Mouse (Mus musculus) ES-E14 (cell line): Measurements from ENCODE around the gene Tmem201. TPM values are rescaled to one million over a fixed set of nuclear protein-coding genes. Genes with fewer than 3 reads are reported as not detected.

Experiments
- DNase-seq: peaks from one replicate; pipeline ENCODE4 v3.0.0-alpha.2; 2013; ENCODE audit warnings: low read depth, low spot score
- H3K27ac ChIP-seq: 2 replicates; pipeline ENCODE4 v1.5.1; 2012; ENCODE audit warnings: low read depth, mild to moderate bottlenecking, low read length, moderate library complexity, mixed read lengths; ENCODE audit not compliant: poor library complexity, insufficient read depth, severe bottlenecking
- H3K36me3 ChIP-seq: 2 replicates; pipeline ENCODE4 v1.6.1; 2012; ENCODE audit warnings: mild to moderate bottlenecking, low read length, moderate library complexity, mixed read lengths; ENCODE audit not compliant: control insufficient read depth, poor library complexity, insufficient read depth, severe bottlenecking
- H3K4me1 ChIP-seq, 2 experiments: fragments of 150-350 bp in 1 of 2; sonication (generic) in 1 of 2; 2 replicates each; pipeline ENCODE4 v1.6.1; 2012; ENCODE audit warnings: low read length in 2 of 2, mild to moderate bottlenecking in 1 of 2, mixed read lengths in 1 of 2; ENCODE audit not compliant: control insufficient read depth in 2 of 2, insufficient read depth in 2 of 2, poor library complexity in 1 of 2
- H3K4me3 ChIP-seq, 2 experiments: fragments of 150-350 bp in 1 of 2; sonication (generic) in 1 of 2; 2 replicates each; pipeline ENCODE4 v1.5.1; 2012; ENCODE audit warnings: low read length in 2 of 2, low read depth in 1 of 2, mild to moderate bottlenecking in 1 of 2, mixed read lengths in 1 of 2; ENCODE audit not compliant: insufficient read depth in 1 of 2, poor library complexity in 1 of 2, severe bottlenecking in 1 of 2
- H3K9ac ChIP-seq: 2 replicates; pipeline ENCODE4 v1.6.1; 2012; ENCODE audit warnings: low read depth, mild to moderate bottlenecking, low read length, mixed read lengths; ENCODE audit not compliant: poor library complexity, insufficient read depth, severe bottlenecking
- H3K9me3 ChIP-seq: fragments of 150-350 bp; sonication (generic); 2 replicates; pipeline ENCODE4 v1.6.1; 2012; ENCODE audit warnings: low read depth, mild to moderate bottlenecking, low read length; ENCODE audit not compliant: control insufficient read depth, insufficient read depth
- CHD2 ChIP-seq: IDR thresholded peaks from 2 replicates; pipeline ENCODE4 v1.6.1; 2014; ENCODE audit warnings: mild to moderate bottlenecking, low read depth, low read length, inconsistent platforms
- HCFC1 ChIP-seq: IDR thresholded peaks from 2 replicates; pipeline ENCODE4 v1.6.1; 2012; ENCODE audit warnings: low read length, inconsistent platforms, borderline replicate concordance; ENCODE audit not compliant: insufficient read depth
- MAFK ChIP-seq: IDR thresholded peaks from 2 replicates; pipeline ENCODE4 v1.6.1; 2014; ENCODE audit warnings: mild to moderate bottlenecking, low read depth, low read length, inconsistent platforms; ENCODE audit not compliant: insufficient read depth
- ZC3H11A ChIP-seq: IDR thresholded peaks from 2 replicates; pipeline ENCODE4 v1.6.1; 2012; ENCODE audit warnings: low read depth, mild to moderate bottlenecking, inconsistent platforms, low read length, borderline replicate concordance
- ZNF384 ChIP-seq: IDR thresholded peaks from 2 replicates; pipeline ENCODE4 v1.6.1; 2012; ENCODE audit warnings: low read depth, low read length, inconsistent platforms
- in situ Hi-C, 2 experiments: fragments of 600-800 bp; cut with MboI; formaldehyde crosslinking; loops; one replicate each; pipeline ENCODE4 v1.15.1; 2025; ENCODE audit warnings: low sequenced_read_pairs in 2 of 2, inconsistent platforms in 1 of 2; ENCODE audit not compliant: unreplicated experiment in 2 of 2
- total RNA-seq: library from RNA; depleted of rRNA; stranded (reverse); fragments of 300-350 nt; gene quantifications from 2 replicates; pipeline ENCODE4 v1.2.3, GENCODE M21; 2012

Gene Tmem201
- total RNA-seq, 1 experiment = 47.3 TPM

DNA sequence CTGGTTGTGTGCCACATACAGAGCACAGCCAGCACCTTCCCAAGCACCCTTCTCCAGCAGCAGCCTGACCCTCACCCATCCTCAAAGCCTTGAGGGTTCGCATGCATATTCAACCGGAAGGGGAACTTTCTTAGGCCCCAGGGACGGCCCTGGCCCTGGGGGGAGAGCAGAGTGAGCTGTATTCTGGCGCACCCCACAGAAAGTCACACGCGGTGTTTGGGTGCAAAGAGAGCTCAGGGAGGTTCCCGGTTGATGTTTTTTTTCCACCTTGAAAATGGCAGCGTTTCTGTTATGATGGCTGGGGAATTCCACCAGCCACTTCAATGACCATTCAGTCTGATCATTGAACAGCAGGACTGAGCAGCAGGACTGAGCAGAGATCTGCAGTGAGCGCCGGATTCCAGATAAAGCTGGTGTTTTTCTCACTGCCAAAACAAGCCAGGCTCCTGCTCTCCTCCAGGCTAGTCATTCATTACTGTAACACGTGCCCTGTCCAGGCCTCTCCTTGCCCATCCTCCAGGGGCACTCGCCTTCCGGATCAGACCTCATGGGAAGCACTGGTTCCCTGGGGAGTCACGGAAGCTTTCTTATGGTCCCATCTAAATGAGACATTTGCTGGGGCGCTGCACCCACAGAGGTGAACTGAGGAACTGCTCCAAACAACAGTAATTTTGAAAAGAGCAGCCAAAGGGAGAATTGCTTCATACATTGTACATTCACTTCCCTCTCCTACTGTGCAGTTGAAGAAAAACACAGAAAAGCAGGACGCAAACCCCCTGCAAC is 41.5 kb downstream of the Tmem201 start:
- DNase-seq = no peak
- H3K36me3 ChIP-seq = no peaks in the 10 kb centered on the region
- no peak overlapping the region for H3K4me3 ChIP-seq
- in situ Hi-C loops = no loop called here
- H3K4me1 ChIP-seq = peaks cover 0 to 14% of the 10 kb centered on the region in 2 experiments; a peak in 1 of 4 replicates
- no peak overlapping the region for H3K27ac ChIP-seq
- TF ChIP-seq ZC3H11A (no peak), MAFK (no peak), ZNF384 (no peak), HCFC1 (no peak), CHD2 (no peak)
- no peaks in the 10 kb centered on the region for H3K9me3 ChIP-seq
- no peak overlapping the region; the same call in 1 of the 2 replicates for H3K9ac ChIP-seq

- no peaks in the 10 kb centered on the region for H3K36me3 ChIP-seq
- TF ChIP-seq HCFC1 = no peak
- no peak for TF ChIP-seq ZC3H11A
- TF ChIP-seq ZNF384 = no peak
- no peak for TF ChIP-seq CHD2
- no peak for TF ChIP-seq MAFK
- in situ Hi-C loops = no loop called here
- DNase-seq = no peak
- H3K4me3 ChIP-seq = no peak overlapping the region
- no peak overlapping the region for H3K27ac ChIP-seq
- H3K9ac ChIP-seq = no peak overlapping the region
- no peaks in the 10 kb centered on the region for H3K9me3 ChIP-seq
- H3K4me1 ChIP-seq = peaks cover 2 to 10% of the 10 kb centered on the region in 2 experiments; a peak in 2 of 4 replicates
These were observed 46.5 kb downstream of the Tmem201 start for GRCm38 (mm10) chr4:149691368-149691767.

- Histone ChIP-seq H3K36me3 (no peaks in the 10 kb centered on the region), H3K4me1 (peaks cover 2 to 7% of the 10 kb centered on the region in 2 experiments; a peak in 2 of 4 replicates), H3K9ac (no peak overlapping the region), H3K27ac (no peak overlapping the region), H3K9me3 (no peaks in the 10 kb centered on the region), H3K4me3 (no peak overlapping the region)
- in situ Hi-C loops = no loop called here
- TF ChIP-seq ZC3H11A (no peak), CHD2 (no peak), ZNF384 (no peak), MAFK (no peak), HCFC1 (no peak)
- DNase-seq = no peak
These were observed 47.0 kb downstream of the Tmem201 start for GRCm38 (mm10) chr4:149690828-149691280.

DNA sequence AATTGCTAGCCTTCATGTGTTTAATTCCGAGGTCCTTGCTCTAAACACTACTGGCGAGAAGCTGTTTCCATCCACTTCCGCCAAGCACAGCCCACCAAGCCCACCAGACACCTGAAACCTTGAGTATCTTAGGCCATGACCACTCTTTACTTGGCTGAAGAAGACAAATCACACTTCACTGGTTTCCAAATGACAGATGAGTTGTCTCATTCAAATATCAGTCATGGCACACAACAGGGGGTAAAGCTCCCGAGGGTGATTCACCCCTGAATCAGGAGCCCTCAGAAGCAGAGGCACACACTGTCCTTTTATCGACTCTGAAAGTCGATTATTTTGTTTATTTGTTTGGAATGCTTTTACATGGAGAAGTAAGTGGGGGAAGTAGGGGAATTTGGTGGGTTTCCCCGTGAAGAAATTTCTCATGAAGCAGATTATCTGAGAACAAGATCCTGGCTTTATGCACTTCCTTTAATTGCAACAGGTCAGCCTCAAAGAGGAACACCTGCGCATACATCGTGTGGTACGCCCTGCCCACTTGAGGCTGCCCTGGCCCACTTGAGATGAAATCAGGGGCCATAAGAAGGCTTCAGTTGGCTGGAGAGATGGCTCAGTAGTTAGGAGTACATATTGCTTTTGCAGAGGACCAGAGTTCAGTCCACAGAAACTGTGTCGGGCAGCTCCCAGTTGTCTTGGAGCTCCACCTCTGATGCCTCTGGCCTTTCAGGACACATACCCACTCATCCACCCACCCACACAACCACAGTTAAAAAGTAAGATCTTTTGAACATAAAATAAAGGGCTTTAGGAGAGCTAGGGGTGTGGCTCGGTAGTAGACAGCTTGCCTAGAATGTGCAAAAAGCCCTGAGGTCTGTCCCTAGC is 47.8 kb downstream of the Tmem201 start:
- H3K36me3 ChIP-seq = no peaks in the 10 kb centered on the region
- no peak overlapping the region for H3K4me3 ChIP-seq
- H3K9ac ChIP-seq = no peak overlapping the region
- TF ChIP-seq HCFC1 (no peak), ZC3H11A (no peak), MAFK (no peak), ZNF384 (no peak), CHD2 (no peak)
- H3K27ac ChIP-seq = no peak overlapping the region
- no peaks in the 10 kb centered on the region for H3K9me3 ChIP-seq
- no peak for DNase-seq
- peaks cover 2 to 8% of the 10 kb centered on the region in 2 experiments; a peak in 2 of 4 replicates for H3K4me1 ChIP-seq
- in situ Hi-C loops = no loop called here
